Mouse (Mus musculus) embryo, embryonic 10.5 days (tissue): ENCODE results near the gene Prkaca.

Source experiments
- DNase-seq: peaks from one replicate; pipeline ENCODE4 v3.0.0-alpha.2; 2015; ENCODE audit warnings: low spot score

The Prkaca gene

DNA sequence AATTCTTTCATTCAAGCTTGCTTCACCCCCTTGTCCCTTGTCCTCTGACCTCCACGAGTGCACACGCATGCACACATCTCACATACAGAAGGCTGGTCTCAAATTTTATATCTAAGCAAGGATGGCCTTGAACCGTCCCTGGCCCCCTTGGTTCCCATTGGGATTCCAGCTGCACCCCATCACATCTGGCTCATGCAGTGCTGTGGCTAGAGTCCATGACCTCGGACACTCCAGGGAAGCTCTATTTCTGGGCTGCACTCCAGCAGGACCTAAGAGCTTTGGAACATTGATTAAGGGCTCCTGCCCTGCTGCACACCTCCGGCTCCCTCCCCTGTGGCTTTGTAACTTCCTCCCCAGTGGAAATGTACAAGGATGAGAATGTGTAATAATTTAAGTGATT is 65.2 kb downstream of the Prkaca start:
- DNase-seq = no peak

DNA sequence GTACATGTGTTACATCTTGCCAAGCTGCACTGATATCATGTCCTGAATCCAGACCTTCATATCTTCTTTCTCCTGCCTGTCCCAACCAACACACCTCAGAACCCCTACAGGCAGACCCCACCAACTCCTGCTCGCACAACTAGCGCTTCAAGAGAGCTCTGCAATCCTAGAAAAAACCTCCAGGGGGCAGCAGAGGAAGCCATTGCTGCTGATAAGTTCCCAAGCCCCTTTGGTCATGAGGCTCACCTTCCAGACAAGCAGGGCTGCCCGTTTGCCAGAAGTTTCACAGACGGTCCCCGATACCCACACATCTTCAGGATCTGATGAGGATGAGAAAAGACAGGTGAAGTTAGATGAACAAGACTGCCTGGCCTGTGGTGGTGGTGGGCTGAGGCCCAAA is 66.3 kb downstream of the Prkaca start:
- peak; percentile 95 for DNase-seq

- DNase-seq = peak; percentile 86
Measured at GRCm38 (mm10) chr8:84042066-84042947, 69.5 kb downstream of the Prkaca start, which contains the start of gene Il27ra. TSS of gene Il27ra (minus strand) at chr8:84042589.

DNA sequence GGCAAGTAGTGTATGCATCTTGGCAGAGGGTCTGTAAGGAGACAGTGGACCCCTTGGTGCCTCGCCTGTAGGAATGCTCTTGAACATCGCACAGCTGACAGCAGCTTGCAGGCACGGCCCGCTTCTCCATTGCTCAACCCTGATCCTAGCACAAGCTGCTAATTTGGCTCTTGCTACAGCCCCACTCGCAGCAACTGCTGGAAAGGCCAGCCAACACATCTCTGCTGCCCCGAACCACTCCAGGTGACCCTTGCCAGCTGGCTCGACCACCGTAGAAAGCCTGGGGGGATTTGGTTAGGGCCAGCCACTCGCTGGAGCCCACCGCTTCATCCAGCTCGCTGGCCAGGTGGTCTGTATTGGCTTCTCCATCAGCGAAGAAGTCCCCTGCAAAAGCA is 70.2 kb downstream of the Prkaca start:
- DNase-seq = no peak

GRCm38 (mm10) chr8:84044103-84044502 is 71.3 kb downstream of the Prkaca start:
- peak; percentile 10 for DNase-seq

DNA sequence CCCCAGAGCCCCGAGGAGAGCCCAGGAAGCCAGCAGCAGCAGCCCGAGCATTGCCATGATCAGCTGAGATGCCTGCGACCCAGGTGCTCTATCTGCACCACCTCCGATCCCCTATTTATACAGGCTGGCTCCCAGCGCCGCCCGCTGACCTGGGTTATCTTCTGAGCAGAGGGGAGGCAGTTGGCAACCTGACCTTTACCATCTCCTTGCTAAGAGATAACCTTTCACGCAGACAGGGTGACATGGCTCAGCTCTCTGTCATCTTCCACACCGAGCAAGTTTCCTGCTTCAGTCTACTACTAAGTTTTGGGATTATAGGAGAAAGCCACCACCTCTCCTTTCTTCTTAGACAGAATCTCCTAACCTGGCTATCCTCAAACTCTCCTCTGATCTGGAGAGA is 72.1 kb downstream of the Prkaca start, which contains the start of gene Rln3:
Gene Rln3, minus strand, starts transcription at position 101 of the 400 bp plus-strand sequence.
- DNase-seq = peak; percentile 7
